Mouse (Mus musculus): ENCODE data around the gene Rragd.
A peak's percentile ranks its signal among the peaks of the same experiment; 100 is the strongest.
"Not testable (repeated sequence)": the region's sequence is repeated elsewhere in the genome, so short reads cannot be mapped to it uniquely, and the experiment has no call there.

Gene Rragd

DNA sequence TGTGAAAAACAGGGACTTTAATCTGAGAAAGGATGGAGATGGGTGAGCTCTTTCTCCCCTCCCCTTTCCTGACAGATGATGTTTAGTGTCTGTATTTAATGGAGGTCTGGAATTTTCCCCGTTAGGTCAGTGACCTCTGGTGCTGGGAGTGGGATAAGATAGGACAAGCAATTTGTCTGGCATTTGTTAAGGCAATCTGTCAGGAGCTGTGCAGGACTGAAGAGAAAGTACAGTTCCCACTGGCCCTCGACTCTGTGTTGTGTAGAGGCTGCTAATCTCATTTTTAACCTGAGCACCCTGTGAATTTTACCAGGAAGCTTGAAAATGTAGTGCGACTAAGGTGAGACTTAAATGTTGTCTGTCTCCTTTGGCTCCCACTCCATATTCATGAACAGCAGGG is 2.8 kb downstream of the Rragd start:
- DNase-seq (ENCODE audit: low spot score in 2 of 2) = no peak

DNA sequence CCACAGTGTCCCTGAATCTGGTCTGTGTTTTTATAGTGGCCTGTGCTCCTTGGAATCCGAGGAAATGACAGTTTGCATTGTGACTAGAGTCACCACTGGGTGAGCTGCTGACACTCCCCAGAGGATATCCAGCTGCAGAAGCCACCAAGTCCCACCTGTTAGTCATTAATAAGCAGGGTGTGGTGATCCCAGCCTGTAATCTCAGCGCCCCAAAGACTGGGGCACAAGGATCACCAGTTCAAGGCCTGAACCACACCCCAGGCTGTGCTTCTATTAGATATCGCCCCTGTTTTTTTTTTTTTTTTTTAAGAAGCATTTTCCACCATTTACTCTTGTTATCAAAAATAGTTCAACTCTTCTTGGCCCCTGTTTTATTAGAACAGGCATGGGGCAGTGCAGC is 4.2 kb downstream of the Rragd start:
- no peak for DNase-seq (ENCODE audit: low spot score in 2 of 2)

DNA sequence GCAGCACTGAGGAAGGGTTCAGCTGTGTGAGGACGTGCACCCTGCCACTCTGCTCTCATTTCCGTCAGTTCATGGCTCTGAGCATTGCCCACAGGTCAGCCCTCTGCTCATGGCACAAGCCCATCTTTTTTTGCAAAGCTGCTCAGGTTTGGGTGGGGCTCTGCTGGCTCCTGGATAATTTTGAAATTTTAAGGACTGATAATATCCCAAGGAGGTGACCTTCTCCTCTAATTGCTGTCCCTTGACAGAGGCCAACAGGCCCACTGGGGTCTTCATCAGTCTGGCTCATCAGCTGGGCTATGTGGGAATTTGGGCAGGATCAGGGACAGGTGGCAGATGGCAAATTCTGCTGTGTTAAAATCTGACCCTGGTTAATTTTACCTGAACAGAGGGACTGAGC is 6.5 kb downstream of the Rragd start:
- DNase-seq (ENCODE audit: low spot score in 2 of 2) = no peak

DNA sequence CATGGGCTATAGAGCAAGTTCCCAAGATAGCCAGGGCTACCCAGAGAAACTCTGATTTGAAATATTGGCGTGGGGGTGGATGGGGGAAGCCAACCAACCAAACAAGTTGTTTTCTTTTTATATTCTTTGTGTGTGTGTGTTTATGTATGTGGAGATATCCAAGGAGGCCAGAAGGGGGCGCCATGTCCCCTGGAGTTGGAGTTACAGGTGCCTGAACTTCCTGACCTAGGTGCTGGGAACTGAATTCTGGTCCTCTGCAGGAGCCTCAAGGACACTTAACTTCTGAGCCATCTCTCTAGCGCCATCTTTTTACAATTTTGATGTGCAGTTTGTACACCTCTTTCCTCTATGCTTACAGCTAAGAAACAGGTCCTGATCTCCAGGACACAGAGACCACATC is 11.3 kb downstream of the Rragd start:
- DNase-seq (ENCODE audit: low spot score in 2 of 2) = no peak

DNA sequence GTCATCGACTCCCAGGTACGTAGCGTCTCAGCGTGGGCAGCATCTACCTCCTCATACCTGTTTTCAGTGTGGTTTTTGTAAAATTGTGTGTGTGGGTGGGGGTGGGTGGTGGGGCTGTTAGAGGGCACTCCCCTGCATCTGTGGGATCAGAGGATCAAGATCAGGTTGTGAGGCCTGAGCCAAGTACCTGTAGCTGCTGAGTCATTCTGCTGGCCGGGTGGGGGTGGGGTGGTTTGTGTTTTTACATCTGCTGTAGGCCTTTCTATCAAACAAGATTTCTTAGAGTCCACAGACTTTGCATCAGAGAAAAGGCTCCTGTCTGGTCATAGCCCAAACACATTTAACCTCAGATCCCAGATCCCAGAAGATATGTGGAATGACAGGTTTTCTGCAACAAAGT is 13.2 kb downstream of the Rragd start:
- DNase-seq (ENCODE audit: low spot score in 2 of 2) = no peak

DNA sequence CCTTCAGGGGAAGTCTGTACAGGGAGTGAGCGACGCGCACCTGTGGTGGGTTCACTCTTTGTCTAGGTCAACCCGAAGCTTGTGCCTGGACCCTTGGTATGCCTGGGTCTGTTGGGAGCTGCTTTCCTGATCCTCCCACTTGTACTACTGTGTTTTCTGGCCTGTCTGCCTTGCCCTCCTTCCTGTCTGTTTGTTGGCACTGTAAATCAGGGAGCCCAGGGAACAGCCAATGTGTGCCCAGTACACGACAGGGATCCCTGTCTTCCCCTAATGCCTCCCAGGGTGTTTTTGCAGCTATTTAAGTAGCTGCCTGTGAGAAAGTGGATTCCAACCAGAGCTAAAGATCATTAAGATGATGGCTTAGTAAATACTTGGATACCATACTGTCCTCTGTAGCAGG is 14.7 kb downstream of the Rragd start:
- DNase-seq (ENCODE audit: low spot score in 2 of 2) = no peak

DNA sequence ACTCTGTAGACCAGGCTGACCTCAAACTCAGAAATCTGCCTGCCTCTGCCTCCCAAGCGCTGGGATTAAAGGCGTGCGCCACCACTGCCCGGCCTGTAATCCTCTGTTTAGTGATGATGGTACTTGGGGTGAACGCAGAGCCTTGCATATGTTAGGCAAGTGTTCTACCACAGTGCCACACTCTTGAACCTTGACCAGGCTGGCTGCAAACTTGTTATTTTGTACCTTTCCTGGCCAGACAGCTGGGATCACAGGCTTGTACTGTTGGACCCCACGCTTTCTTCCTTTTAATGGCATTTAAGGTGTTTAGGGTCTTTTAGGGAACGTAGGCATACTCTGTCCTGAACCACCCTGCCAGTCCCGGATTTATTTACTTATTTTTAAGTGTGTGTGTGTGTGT is 16.2 kb downstream of the Rragd start:
- no peak for DNase-seq (ENCODE audit: low spot score in 2 of 2)

DNA sequence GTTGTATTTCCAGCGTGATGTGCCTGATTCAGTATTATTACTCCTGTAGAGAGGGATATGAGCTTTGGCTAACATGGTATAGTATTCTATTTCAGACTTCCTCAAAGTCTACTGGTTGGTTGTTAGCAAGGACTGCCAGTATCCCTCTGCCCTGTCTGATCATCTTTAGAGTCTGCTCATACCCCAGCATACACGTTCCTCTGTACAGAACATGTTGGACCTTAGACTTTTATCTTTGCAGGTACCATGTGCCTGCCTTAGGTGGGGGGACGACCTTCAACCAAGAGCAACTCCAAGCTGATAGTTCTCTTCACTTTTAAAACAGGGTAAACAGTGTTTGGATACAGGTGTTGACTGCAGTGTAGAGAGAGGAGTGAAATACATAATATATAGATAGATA is 19.2 kb downstream of the Rragd start:
- DNase-seq (ENCODE audit: low spot score in 2 of 2) = no peak

DNA sequence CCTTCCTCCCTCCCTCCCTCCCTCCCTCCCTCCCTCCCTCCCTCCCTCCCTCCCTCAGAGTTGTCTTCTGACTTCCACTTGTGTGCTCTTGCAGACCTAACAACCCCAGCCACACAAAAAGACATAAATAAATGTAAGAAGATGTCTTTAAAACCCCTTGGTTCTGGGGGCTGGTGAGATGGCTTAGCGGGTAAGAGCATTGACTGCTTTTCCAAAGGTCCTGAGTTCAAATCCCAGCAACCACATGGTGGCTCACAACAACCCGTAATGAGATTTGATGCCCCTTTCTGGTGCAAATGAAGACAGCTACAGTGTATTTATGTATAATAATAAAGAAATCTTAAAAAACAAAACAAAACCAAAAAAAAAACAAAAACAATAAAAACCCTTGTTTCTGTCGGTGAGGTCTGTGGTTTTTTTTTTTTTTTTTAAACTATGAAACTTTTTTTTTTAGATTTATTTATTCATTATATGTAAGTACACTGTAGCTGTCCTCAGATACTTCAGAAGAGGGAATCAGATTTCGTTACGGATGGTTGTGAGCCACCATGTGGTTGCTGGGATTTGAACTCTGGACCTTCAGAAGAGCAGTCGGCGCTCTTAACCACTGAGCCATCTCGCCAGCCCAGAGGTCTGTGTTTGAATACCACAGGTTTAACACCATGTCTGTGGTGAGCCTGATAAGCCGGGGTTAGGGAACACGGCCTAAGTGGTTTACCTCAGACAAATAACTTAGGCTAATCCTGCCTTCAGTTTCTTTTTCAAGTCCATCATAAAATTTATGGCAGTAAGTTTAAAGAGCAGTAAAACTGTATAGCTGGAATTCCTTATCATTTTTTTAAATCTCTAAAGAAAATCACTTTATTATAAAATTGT is 23.0 kb downstream of the Rragd start:
- DNase-seq (ENCODE audit: low spot score in 2 of 2) = not testable (repeated sequence)

DNA sequence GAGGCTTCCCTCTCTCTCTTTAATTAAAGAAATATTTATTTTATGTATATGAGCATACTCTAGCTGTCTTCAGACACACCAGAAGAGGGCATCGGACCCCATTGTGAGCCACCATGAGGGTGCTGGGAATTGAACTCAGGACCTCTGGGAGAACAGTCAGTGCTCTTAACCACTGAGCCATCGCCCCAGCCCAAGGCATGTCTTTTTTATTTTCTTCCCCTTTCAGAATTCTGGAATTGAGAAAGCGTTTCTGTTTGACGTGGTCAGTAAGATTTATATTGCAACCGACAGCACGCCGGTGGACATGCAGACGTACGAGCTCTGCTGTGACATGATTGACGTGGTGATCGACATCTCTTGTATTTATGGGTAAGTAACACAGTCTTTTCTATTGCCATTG is 24.0 kb downstream of the Rragd start:
- no peak for DNase-seq (ENCODE audit: low spot score in 2 of 2)

DNA sequence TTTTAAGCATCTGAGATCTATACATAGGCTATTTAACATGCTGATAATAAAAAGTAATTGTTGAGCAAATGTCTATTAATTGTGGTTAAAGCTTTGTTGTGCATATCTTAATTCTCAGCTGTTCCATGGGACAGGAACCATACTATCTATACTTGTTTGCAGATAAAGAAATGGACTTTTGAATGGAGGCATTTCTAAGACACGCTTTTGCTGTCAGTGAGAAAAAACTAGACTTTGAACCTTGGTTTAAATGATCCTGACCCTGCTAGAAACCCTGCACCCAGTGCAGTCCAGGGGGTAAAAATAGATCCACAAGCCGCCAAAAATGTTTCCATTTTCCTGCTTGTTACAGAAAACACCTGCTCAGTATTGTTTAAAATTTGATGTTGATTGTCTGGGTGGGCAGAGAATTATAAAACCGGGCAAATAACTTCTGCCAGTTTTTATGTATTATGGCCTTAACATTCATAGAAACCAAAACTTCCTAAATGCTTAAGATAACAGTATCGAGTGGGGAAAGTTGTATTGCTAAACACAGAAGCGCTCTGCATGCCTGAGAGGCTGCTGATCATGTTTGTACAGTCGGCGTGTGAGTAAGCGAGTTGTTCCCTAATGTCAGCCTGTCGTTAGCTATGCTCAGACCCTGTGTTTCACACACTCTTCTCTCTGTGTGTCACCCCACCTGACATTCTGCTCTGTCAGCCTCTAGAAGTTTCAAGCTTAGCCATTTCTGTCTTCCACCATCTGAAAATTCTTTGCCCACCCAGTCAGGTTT is 24.8 kb downstream of the Rragd start:
- no peak for DNase-seq (ENCODE audit: low spot score in 2 of 2)

DNA sequence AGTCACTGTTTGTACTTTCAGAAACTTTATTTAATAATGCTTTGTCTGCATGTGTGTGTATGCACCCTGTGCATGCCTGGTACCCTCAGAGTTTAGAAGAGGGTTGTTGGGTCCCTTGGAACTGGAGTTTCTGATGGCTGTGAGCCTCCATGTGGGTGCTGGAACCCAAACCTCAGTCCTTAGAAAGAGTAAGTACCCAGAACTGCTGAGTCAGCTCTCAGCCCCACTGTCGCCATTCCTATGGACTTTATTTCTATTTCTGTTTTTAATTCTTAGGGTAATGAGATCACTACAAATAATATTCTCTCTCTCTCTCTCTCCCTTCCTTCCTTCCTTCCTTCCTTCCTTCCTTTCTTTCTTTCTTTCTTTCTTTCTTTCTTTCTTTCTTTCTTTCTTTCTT is 27.2 kb downstream of the Rragd start:
- DNase-seq (ENCODE audit: low spot score in 2 of 2) = no peak

DNA sequence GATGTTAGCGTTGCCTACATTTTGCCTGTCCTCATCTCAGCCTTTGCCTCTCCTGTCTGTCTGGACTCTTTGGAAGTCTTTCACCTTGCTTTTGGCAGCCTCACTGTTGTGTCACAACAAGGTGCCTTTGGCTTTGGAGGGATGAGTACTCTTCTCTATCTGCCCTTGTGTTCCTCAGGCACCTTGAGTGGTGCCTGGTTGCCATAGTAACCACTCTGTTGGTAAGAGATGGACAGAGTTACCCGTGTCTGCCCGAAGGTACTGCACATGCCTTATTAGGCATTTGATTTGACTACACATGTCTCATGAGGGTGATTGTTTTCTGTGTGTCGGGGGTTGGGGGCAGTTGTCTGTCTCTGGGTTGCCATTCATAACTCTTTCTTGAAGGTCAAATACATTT is 29.6 kb downstream of the Rragd start:
- DNase-seq (ENCODE audit: low spot score in 2 of 2) = no peak

DNA sequence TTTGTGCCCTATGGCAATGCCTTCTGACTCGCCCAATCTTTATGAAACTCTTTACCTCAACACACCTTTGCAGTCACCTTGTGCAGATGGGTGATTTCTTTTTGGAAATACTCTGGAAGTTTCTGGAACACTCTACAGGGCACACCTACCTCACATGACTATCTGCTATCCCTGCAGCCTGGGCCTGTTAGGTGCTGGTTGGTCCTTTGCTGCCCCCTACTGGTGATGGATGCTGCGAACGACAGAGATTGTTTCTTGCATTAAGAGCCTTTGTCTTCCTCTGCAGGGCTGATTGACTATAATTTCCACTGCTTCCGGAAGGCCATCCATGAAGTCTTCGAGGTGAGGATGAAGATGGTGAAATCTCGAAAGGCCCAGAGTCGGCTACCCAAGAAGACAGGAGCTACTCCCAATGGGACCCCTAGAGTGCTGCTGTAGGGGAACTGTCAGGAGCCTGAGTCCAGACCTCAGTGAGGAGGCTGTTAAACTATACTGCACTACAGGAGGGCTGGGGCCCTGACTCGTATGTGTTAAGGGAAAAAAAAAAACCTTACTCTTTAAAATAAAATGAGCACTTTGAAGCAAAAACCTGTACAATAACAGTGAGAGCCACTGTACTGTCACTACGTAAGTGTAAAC is 35.6 kb downstream of the Rragd start:
- DNase-seq (ENCODE audit: low spot score in 2 of 2) = peak; percentile 71 to 76

DNA sequence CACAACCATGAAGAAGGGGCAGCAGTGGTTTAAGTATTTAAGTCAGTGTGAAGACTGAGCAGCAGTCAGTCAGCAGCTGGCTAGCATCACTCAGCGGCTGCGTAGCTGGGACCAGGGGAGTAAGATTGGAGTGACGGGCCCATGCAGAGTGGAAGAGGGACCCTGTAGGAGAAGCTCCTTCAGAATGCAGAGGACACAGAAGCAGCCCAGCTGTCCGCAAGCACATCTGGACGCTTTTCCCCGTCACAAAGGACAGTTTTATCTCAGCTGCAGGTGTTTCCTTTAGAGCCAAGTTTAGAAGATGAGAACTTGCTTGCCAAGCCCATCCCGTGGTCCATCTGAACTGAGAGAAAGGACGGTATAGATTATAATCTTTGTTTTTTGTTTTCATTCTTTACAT is 41.6 kb downstream of the Rragd start:
- no peak for DNase-seq (ENCODE audit: low spot score in 2 of 2)

DNA sequence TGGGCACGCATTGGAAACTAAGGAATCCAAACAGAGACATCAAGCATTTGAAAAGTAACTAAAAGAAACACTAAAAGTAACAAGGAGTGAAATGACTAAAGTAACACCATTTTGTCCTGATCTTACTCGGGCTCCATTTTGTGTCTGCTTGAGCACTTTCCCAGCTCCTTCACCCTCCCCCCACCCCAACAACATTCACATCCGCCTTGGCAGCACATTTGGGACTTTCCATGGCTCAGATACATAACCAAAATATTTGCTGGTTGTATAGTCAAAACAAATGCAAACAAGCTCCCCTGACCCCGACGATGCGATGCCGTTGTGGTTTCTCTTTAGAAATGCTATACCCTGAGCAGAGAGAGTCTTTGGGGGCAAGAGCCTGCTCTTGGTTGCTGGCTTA is 46.3 kb downstream of the Rragd start:
- DNase-seq (ENCODE audit: low spot score in 2 of 2) = no peak

DNA sequence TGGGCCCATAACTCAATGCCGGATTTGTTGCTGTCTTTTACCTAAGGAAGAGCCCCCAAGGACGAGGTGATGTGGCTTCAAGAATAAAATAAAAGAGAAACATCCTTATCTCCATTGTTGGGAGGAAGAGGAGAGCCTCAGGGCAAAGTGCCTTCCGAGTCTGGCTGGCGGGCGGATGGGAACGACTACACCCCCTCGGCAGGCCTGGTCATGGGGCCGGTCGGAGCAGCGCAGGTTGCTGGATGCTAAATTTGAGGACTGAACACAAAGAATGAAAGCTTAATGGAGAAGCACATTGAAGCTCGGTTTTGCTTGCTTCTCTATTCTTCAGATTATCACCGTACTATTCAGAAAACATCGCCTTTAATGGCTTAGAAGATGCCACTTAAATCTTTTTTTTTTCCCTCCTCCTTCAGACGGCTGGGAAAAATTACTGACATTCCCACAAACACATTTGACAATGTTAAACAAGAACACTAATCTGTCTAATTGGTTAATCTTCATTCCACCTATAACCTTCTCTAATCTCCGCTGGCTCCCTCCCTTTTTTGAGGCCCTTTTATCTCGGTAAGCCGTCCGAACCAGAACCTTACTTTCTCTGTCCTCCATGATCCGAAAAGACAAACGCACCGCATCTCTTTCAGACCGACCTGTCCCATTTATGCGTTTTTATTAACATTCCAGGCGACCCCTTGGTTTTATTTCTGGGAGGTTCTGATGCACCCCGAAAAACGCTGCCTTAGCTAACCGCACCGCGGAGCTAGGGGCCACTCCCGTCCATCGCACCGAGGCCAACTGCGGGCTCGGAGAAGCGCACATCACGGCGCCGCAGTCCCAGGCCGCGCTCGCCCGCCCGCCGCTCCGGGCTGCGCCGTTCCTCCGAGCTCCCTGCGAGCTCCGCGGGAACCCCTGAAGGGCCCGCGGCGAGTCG is 47.7 kb downstream of the Rragd start:
- peak in 1 of 2 experiments; percentile 2 for DNase-seq (ENCODE audit: low spot score in 2 of 2)

DNA sequence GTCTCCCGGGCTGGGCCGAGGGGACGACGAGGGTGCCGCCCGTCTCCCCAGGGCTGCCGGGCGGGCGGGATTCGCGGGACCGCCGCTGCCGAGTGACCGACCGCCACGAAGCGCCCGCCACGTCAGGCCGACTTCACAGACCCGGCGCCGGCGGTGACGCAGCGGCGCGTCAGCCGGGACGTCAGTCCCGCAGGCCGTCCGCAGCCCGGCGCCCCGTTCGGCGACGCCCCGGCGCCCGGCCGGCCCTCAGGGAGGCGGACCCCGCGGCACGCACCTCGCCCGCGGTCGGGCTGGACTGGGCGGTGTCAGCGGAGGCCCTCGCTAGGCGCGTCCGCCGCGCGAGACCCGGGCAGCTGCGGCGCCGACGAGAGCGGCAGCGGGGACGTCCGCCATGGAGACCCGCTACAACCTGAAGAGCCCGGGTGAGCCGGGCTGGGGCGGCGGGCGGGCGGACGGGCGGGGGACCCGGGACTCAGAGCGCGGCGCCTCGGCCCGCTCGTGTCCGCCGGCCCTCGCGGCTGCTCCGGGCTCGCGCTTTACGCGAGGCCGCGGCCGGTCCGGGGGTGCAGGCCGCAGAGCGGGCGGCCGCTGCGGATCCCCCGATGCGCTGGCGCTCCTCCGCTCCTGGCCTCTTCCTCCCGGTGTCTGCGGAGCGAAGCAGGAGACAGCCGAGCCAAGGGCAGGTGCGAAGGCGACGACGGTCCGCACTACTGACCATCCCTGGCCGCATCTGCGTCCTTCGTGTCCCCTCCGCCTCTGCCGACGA is 48.5 kb downstream of the Rragd start, which contains the start of gene Ube2j1:
Gene Ube2j1 (plus strand): TSS at position 222 of the 766 bp plus-strand sequence.
- peak; percentile 80 to 88 for DNase-seq (ENCODE audit: low spot score in 2 of 2)

DNA sequence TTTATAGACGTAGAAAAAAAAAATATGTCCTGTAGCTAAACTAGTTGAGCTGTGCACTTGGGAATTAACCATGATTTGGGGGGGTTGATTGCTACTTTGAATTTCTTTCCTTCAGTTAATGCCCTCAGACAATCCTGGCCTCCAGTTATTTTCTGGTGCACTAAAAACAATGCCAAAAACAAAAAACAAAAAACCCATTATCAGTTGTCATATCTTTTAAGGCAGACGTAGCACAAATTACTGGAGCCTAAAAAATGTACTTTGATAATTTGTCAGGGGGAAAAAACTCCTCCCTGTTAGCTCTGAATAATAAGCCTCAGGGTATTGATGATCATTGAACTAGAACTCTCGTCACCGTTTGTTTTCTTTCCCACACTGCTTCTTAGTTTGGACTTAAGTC is 49.2 kb downstream of the Rragd start:
- no peak for DNase-seq (ENCODE audit: low spot score in 2 of 2)

DNA sequence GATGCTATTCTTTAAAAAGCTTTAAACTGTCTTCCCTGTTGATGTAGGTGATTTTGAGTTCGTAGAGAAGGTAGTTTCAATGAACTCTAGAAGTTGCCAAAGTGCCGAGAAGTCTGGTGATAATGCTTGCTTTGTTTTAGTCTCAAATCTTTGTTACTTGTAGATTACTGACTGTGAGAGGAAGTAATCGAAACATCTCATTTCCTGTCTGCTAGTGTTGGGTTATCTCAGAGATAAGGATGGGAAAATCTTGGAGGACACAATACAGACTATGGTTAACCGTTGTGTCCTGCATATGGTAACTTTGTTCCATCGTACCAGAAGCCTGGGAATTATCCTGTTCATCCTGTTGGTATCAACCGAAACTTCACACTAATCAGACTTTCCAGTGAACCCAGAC is 50.7 kb downstream of the Rragd start:
- no peak for DNase-seq (ENCODE audit: low spot score in 2 of 2)

DNA sequence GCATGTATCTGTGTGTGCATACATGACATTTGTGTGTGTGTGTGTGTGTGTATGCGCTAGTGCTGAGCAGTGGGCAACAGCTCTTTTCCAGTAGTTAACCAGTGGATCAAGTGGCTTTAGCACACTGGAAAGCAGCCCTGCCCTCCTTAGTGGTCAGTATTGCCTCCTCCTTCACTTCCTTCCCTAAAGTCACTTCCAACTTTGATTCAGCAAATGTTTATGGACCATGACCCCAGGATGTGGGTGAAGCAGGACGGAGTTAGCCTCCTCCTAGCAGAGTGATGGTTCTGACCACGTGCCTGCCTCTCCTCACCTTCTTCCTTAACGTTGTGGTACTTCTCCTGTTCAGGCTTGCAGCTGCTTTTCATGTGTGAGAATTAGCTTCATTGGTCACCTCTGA is 57.0 kb downstream of the Rragd start:
- DNase-seq (ENCODE audit: low spot score in 2 of 2) = no peak
